Mouse (Mus musculus): ENCODE measurements around the gene Gm5728.
"Not testable (repeated sequence)": the region's sequence is repeated elsewhere in the genome, so short reads cannot be mapped to it uniquely, and the experiment has no call there.

Gm5728 gene

GRCm38 (mm10) chr7:20375310-20375709 lies at the start of gene Gm5728:
Gene Gm5728 (minus strand): TSS chr7:20375410.
- in situ Hi-C loops (cut with MboI, MseI) = loop anchor here in 1 of 2 experiments (10.0 kb wide), 1 partner anchor 679 kb away; the partner anchor contains the start of gene Vmn1r120

DNA sequence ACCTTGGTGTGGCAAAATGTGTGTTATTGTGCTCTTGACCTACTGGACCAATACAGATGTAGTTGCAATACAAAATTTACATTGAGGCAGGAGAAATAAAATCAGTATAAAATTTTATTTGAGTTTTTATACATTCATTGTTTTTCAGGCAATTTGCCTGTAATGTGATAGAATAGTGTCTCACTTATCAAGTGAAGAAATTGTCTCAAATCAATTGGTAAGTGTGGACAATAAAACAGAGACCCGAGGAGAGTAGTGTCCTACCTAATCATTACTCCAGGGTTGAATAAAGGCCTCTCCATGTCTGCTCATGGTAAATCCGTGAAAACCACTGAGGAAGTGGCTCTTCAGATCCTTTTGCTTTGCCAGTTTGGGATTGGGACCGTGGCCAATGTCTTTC lies 42.4 kb upstream of the Gm5728 start, which contains the start of gene Vmn1r100:
Gene Vmn1r100 (plus strand): TSS at position 301 of the 400 bp plus-strand sequence.
- in situ Hi-C loops (cut with MboI, MseI) = loop anchor here in 1 of 2 experiments (25.0 kb wide), 1 partner anchor 845 kb away; the partner anchor contains the start of genes Vmn1r124 and Vmn1r125

DNA sequence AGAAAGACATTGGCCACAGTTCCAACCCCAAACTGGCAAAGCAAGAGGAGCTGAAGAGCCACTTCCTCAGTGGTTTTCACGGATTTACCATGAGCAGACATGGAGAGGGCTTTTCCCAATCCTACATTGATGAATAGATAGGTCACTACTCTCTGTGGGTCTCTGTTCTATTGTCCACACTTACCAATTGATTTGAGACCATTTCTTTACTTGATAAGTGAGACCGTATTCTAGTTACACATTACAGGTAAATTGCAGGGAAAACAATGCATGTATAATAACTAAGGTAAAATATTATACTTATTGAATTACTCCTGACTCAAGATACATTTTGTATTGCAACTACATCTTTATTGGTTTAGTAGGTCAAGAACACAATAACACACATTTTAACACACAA lies 41.2 kb downstream of the Gm5728 start, which contains the start of gene Gm4133:
Gene Gm4133 (minus strand): TSS at position 101 of the 400 bp plus-strand sequence.
- in situ Hi-C loops (cut with MboI, MseI) = not testable (repeated sequence)

Data from T-helper 17 cell (primary cell).